Mouse (Mus musculus) intestine, postnatal 0 days (tissue): ENCODE results near the gene Ulk3. TPM values are rescaled to one million over a fixed set of nuclear protein-coding genes. Genes with fewer than 3 reads are reported as not detected.

Experiments used
- ATAC-seq: fragments of 200-750 bp; cut with Nextera tagmentation; 2 replicates; pipeline ENCODE4 v1.8.0; 2017; ENCODE audit warnings: mild to moderate bottlenecking, moderate TSS enrichment, moderate library complexity
- H3K27ac ChIP-seq: fragments of 300-500 bp; sonication (generic); 2 replicates; pipeline ENCODE4 v1.5.1; 2014; ENCODE audit warnings: mild to moderate bottlenecking, low read depth, low read length, moderate library complexity
- H3K27me3 ChIP-seq: fragments of 300-500 bp; sonication (generic); replicated peaks from 2 replicates; pipeline ENCODE4 v1.6.1; 2014; ENCODE audit warnings: low read length, mixed read lengths; ENCODE audit not compliant: control insufficient read depth, insufficient read depth
- H3K36me3 ChIP-seq: fragments of 300-500 bp; sonication (generic); 2 replicates; pipeline ENCODE4 v1.6.1; 2014; ENCODE audit warnings: mild to moderate bottlenecking, moderate library complexity; ENCODE audit not compliant: control insufficient read depth, insufficient read depth
- H3K4me1 ChIP-seq: fragments of 300-500 bp; sonication (generic); replicated peaks from 2 replicates; pipeline ENCODE4 v1.6.1; 2014; ENCODE audit warnings: antibody characterized with exemption, low read length, mixed read lengths; ENCODE audit not compliant: control insufficient read depth, insufficient read depth
- H3K4me2 ChIP-seq: fragments of 300-500 bp; sonication (generic); replicated peaks from 2 replicates; pipeline ENCODE4 v1.6.1; 2014; ENCODE audit warnings: low read depth, mild to moderate bottlenecking, moderate library complexity
- H3K4me3 ChIP-seq: fragments of 300-500 bp; sonication (generic); 2 replicates; pipeline ENCODE4 v1.5.1; 2014; ENCODE audit warnings: low read depth, low read length
- H3K9ac ChIP-seq: fragments of 300-500 bp; sonication (generic); 2 replicates; pipeline ENCODE4 v1.6.1; 2014; ENCODE audit warnings: mild to moderate bottlenecking, low read depth, low read length
- H3K9me3 ChIP-seq: fragments of 300-500 bp; sonication (generic); 2 replicates; pipeline ENCODE4 v1.6.1; 2016; ENCODE audit warnings: mixed run types; ENCODE audit not compliant: control insufficient read depth
- CTCF ChIP-seq: sonication (generic); IDR thresholded peaks from 2 replicates; pipeline ENCODE4 v1.5.1; 2016; ENCODE audit warnings: low read depth, mild to moderate bottlenecking, control low read depth, antibody characterized with exemption, moderate library complexity
- WGBS: fragments of 180-500 bp; shearing (Covaris S2); extraction: QIAGEN DNeasy Blood & Tissue Kit; methylation state at CpG from one replicate; pipeline ENCODE4 v1.1.7; 2014; 5-methylcytosine and 5-hydroxymethylcytosine counted together
- polyA plus RNA-seq: library from polyadenylated mRNA; unstranded; fragments of >200 nt; fragmentation: Nextera tagmentation; extraction: Ambion mirVana; gene quantifications from 2 replicates; pipeline ENCODE4 v1.2.1, GENCODE M21; 2015

The Ulk3 gene
- polyA plus RNA-seq, 1 experiment from 2014 or later: 8.3 TPM

DNA sequence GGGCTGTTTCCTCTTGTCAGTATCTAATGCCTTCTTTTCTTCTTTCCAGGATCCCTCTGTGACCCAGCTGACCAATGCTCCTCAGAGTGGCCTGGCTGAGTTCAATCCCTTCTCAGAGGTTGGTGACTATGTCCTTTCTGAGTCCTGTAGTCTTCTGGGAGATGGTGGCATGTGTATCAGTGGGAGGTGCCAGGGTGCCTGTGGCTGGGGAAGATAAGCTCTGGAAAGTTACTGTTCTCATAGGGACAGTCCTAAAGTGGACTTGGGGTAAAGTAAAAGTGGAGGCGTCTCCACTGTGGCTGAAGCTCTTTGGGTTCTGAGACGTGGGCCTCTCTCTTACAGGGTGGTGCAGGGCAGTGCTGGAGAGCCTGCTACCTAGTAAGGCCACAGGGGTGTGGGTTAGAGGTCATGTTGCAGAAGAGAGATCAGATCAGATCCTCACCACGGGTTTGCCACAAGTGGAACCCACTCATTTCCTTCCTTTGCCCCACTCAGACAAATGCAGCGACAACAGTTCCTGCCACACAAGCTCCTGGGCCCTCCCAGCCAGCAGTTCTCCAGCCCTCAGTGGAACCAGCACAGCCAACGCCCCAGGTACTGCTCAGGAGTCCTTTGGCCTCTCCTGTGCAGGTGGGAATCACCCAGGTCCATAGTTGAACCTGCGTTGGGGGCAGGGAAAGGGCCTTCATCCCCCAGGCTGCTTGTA is 12.0 kb upstream of the Ulk3 start:
- no peaks in the 10 kb centered on the region for H3K9me3 ChIP-seq
- TF ChIP-seq CTCF: no peak
- no peaks in the 10 kb centered on the region for H3K27me3 ChIP-seq
- no peak overlapping the region for H3K4me2 ChIP-seq
- H3K27ac ChIP-seq: no peak overlapping the region; the same call in 1 of the 2 replicates
- H3K36me3 ChIP-seq: peaks cover 56% of the 10 kb centered on the region
- H3K4me3 ChIP-seq: no peak overlapping the region
- no peak for ATAC-seq
- H3K9ac ChIP-seq: no peak overlapping the region
- no peaks in the 10 kb centered on the region for H3K4me1 ChIP-seq
- WGBS: 81% methylated on average over 6 of the region's 6 CpGs

DNA sequence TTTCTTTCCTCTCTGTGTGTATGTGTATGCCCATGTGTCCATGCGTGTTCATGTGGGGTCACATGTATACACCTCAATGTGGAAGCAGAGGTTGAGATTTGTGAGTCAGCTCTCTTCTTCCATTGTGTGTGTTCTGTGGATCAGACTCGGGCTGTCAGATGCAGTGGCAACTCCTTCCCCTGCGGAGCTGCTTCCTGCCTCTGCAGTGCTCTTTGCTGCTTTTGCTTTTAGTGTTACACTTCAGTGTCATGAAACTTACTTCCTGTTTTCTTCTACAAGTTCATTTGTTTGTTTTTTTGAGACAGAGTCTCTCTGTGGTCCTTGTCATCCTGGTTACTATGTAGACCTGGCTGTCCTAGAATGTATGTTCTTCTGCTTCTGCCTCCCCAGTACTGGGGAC is 4.3 kb upstream of the Ulk3 start:
- 85% methylated on average over 3 of the region's 3 CpGs for WGBS
- H3K9me3 ChIP-seq: no peaks in the 10 kb centered on the region
- H3K4me2 ChIP-seq: no peak overlapping the region
- no peak overlapping the region for H3K9ac ChIP-seq
- H3K4me1 ChIP-seq: no peaks in the 10 kb centered on the region
- no peak overlapping the region for H3K27ac ChIP-seq
- no peak overlapping the region for H3K4me3 ChIP-seq
- no peaks in the 10 kb centered on the region for H3K27me3 ChIP-seq
- H3K36me3 ChIP-seq: peaks cover 69% of the 10 kb centered on the region
- no peak for TF ChIP-seq CTCF
- no peak for ATAC-seq

DNA sequence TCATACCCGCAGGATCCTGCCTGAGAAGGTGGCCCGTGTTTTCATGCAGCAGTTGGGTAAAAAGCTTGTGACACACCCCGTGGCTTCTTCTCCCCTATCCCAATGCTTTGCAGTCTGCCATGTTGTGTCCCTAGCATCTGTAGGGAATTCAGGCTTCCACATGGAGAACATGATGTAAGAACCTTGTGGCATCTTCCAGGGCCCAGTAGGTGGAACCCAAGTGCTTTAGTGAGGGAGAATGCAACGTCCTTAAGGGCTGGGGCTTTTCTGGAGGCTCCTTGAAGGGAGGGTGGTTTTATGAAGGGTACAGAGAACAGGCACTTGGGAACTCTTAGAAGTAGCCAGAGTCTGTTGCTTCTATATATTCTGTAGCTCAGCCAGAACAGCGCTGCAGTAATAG is 1.5 kb downstream of the Ulk3 start:
- WGBS: 53% methylated on average over 5 of the region's 5 CpGs
- Histone ChIP-seq H3K4me3 (no peak overlapping the region), H3K27ac (no peak overlapping the region), H3K27me3 (no peaks in the 10 kb centered on the region), H3K4me2 (no peak overlapping the region), H3K9me3 (no peaks in the 10 kb centered on the region), H3K4me1 (no peaks in the 10 kb centered on the region), H3K36me3 (peaks cover 54% of the 10 kb centered on the region), H3K9ac (no peak overlapping the region)
- TF ChIP-seq CTCF: peak; percentile 69
- no peak for ATAC-seq

DNA sequence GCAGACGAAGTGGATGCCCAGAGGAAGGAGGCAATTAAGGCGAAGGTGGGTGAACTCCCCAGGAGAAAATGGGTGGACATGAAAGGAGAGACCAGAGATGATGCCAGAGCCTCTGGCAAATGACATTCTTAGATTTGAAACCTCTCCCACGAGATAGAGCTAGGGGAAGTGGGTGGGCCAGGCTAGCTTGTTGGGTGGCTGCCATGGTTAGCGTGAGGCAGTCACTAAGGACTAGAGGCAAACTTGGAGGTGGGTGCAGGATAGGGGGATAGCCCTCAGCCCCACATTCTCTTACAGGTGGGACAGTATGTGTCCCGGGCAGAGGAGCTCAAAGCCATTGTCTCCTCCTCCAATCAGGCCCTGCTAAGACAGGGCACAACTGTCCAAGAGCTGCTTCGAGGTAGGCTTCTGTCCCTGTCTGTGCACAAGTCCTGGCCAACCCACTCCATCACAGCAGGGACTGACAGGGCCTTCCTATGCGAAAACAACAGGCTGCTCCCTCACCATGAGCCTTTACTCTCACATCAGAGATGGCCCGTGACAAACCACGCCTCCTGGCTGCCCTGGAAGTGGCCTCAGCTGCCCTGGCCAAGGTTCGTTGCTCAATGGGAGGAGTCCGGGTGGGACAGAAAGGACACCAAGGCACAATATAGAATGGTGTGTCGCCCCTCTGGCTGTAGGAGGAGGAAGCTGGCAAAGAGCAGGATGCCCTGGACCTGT is 4.4 kb downstream of the Ulk3 start:
- TF ChIP-seq CTCF: no peak
- Histone ChIP-seq H3K4me1 (no peaks in the 10 kb centered on the region), H3K36me3 (peaks cover 37% of the 10 kb centered on the region), H3K4me3 (no peak overlapping the region), H3K4me2 (peak overlapping the region; percentile 41; the same call in 1 of the 2 replicates), H3K9me3 (no peaks in the 10 kb centered on the region), H3K27ac (no peak overlapping the region), H3K27me3 (no peaks in the 10 kb centered on the region), H3K9ac (no peak overlapping the region)
- peak; percentile 29; the same call in 1 of the 2 replicates for ATAC-seq
- WGBS: 55% methylated on average over 12 of the region's 12 CpGs

DNA sequence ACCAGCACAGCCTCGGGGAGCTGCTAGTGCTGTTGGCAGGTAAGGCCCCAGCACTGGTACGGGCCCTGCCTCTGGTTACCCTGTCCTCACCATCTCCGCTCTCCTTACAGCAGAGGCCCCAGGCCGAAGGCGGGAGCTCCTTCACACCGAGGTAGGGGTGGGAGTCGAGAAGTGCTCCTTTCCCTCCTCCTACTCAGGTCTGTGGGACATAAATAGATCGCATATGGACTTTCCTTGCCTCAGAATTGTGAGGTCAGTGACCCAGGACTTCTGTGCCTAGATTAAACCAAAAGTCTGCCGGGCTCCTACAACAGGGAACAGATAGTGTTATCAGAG is 4.9 kb downstream of the Ulk3 start:
- H3K4me3 ChIP-seq: no peak overlapping the region
- no peak overlapping the region for H3K27ac ChIP-seq
- H3K27me3 ChIP-seq: no peaks in the 10 kb centered on the region
- no peaks in the 10 kb centered on the region for H3K9me3 ChIP-seq
- H3K4me2 ChIP-seq: peak overlapping the region; percentile 41; the same call in 1 of the 2 replicates
- ATAC-seq: 0 out of 2 replicates have a peak, but pooled peaks have one; percentile 5
- WGBS: 60% methylated on average over 9 of the region's 9 CpGs
- no peak for TF ChIP-seq CTCF
- H3K36me3 ChIP-seq: peaks cover 37% of the 10 kb centered on the region
- no peak overlapping the region for H3K9ac ChIP-seq
- no peaks in the 10 kb centered on the region for H3K4me1 ChIP-seq

DNA sequence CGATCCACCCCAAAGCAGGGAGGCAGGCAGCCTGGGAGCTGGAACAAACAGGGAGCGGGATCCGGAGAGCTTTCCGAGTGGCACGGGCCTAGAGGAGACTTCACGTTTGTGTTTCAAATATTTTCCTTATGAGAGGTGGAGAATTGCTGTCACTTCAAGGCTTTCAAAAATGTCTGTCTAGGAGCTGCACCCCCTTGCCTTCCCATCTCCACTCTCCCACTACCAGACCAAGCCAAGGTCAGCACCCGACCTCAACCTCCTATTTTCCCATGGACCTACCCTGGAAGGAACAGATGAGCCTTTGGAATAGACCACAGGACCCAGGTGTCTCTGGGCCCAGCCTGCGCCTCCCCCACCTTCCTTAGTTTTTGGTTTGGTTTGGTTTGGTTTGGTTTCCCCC is 8.0 kb downstream of the Ulk3 start:
- no peaks in the 10 kb centered on the region for H3K9me3 ChIP-seq
- H3K4me2 ChIP-seq: no peak overlapping the region
- no peak for ATAC-seq
- no peak overlapping the region for H3K9ac ChIP-seq
- H3K27me3 ChIP-seq: no peaks in the 10 kb centered on the region
- no peak for TF ChIP-seq CTCF
- WGBS: 91% methylated on average over 8 of the region's 8 CpGs
- H3K36me3 ChIP-seq: peaks cover 32% of the 10 kb centered on the region
- no peak overlapping the region for H3K4me3 ChIP-seq
- peaks cover 11% of the 10 kb centered on the region for H3K4me1 ChIP-seq
- H3K27ac ChIP-seq: no peak overlapping the region
